Mouse (Mus musculus) spleen, adult 18-20 months (tissue): ENCODE measurements at regions not wholly inside any gene's neighbourhood (a gene's known extent, or its start where the extent isn't known, plus 50 kb on each side); places are given as distances from the start of the nearest gene placed in this dataset.

Source experiments
- DNase-seq, 2 experiments: peaks; one replicate each; pipeline ENCODE4 v3.0.0; 2022; ENCODE audit warnings: mixed read lengths in 2 of 2

GRCm38 (mm10) chr13:111031633-111032032 is 223.2 kb upstream of the Actbl2 start:
- no peak for DNase-seq

GRCm38 (mm10) chr13:111043637-111044036 is 211.2 kb upstream of the Actbl2 start:
- DNase-seq = no peak

- DNase-seq = no peak
Measured at GRCm38 (mm10) chr13:111044328-111045002, 210.3 kb upstream of the Actbl2 start.

GRCm38 (mm10) chr13:111050097-111050496 is 204.7 kb upstream of the Actbl2 start:
- DNase-seq = no peak

GRCm38 (mm10) chr13:111055817-111056216 is 199.0 kb upstream of the Actbl2 start:
- no peak for DNase-seq

GRCm38 (mm10) chr13:111087753-111088152 is 167.1 kb upstream of the Actbl2 start:
- no peak for DNase-seq

GRCm38 (mm10) chr13:111096071-111096470 is 158.7 kb upstream of the Actbl2 start:
- no peak for DNase-seq

- no peak for DNase-seq
Measured at GRCm38 (mm10) chr13:111097336-111097735, 157.5 kb upstream of the Actbl2 start.

- no peak for DNase-seq
Measured at GRCm38 (mm10) chr13:111098738-111099137, 156.1 kb upstream of the Actbl2 start.

GRCm38 (mm10) chr13:111099252-111099651 is 155.6 kb upstream of the Actbl2 start:
- no peak for DNase-seq

- no peak for DNase-seq
Measured at GRCm38 (mm10) chr13:111100448-111100847, 154.4 kb upstream of the Actbl2 start.

GRCm38 (mm10) chr13:111104567-111105219 is 150.1 kb upstream of the Actbl2 start:
- DNase-seq = no peak

GRCm38 (mm10) chr13:111131108-111131507 is 123.7 kb upstream of the Actbl2 start:
- DNase-seq = no peak

- no peak for DNase-seq
Measured at GRCm38 (mm10) chr13:111136392-111136791, 118.4 kb upstream of the Actbl2 start.

GRCm38 (mm10) chr13:111142757-111143420 is 111.9 kb upstream of the Actbl2 start:
- no peak for DNase-seq

- DNase-seq = no peak
Measured at GRCm38 (mm10) chr13:111144721-111145120, 110.1 kb upstream of the Actbl2 start.

GRCm38 (mm10) chr13:111157921-111158638 is 96.7 kb upstream of the Actbl2 start:
- DNase-seq = no peak

GRCm38 (mm10) chr13:111159498-111159897 is 95.3 kb upstream of the Actbl2 start:
- DNase-seq = no peak

GRCm38 (mm10) chr13:111165538-111165937 is 89.3 kb upstream of the Actbl2 start:
- DNase-seq = no peak

- DNase-seq = no peak
Measured at GRCm38 (mm10) chr13:111170269-111171165, 84.3 kb upstream of the Actbl2 start.

GRCm38 (mm10) chr13:111179186-111179585 is 75.6 kb upstream of the Actbl2 start:
- DNase-seq = no peak

GRCm38 (mm10) chr13:111183293-111183692 is 71.5 kb upstream of the Actbl2 start:
- no peak for DNase-seq
